Mouse (Mus musculus): ENCODE results near the gene Mrpl33. TPM values are rescaled to one million over a fixed set of nuclear protein-coding genes. Genes with fewer than 3 reads are reported as not detected.
"Not testable (repeated sequence)": the region's sequence is repeated elsewhere in the genome, so short reads cannot be mapped to it uniquely, and the experiment has no call there.

Mrpl33 gene
- polyA plus RNA-seq, 1 experiment from 2014 or later: 232 TPM

DNA sequence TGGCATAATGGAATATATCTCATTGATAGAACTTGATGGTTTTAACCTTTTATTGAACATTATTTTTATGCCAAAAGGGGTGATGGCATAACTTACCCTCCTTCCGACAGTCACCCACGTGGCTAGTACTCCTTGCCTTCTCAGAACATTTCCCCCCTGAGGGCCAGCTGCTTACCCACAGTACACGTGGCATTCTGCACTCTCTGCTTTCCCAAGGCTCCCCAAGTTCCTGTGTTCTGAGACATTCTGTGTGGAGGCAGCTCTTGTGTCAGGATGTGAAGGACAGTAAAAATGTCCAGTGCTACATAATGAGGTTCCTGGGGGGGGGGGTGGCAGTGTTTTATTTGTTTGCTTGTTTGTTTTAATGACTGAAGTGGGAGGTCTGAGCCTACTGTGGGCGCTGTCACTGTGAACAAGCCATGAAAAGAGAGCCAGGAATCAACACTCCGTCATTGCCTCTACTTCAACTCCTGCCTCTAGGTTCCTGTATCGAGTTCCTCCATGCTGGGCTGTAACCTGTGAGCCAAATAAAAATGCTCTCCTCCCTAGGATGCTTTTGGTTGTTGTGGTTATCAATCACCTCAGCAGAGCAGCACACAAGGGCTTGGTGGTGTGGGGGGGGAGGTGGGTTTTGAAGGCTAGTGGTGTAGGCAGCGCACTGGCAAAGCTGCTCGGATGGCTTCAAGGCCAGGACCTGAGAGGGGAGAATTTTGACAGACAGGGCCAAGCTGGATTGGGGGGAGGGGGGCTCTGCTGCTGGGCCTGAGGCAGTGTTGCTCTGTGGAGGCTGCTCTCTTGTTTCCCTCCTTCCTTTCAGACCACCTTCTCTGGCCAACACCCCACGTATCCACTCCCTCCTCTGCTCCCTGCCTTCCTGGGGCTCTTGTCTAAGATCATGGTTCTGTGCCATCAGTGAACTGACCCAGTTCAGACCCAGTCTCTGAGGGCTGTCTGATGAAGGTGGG, 31.1 kb downstream of the Mrpl33 start:
- Histone ChIP-seq H3K27ac (no peak overlapping the region), H3K4me2 (no peak overlapping the region), H3K9ac (no peak overlapping the region), H3K4me1 (no peaks in the 10 kb centered on the region), H3K27me3 (replicated peaks) (no peaks in the 10 kb centered on the region), H3K36me3 (peaks cover 21% of the 10 kb centered on the region), H3K4me3 (no peak overlapping the region), H3K9me3 (replicated peaks) (no peaks in the 10 kb centered on the region)
- ATAC-seq: no peak
- WGBS (ENCODE audit: insufficient replicate concordance): 71% methylated on average over 9 of the region's 9 CpGs

GRCm38 (mm10) chr5:31628555-31628954, 31.8 kb downstream of the Mrpl33 start:
- Histone ChIP-seq H3K4me3 (no peak overlapping the region), H3K27ac (no peak overlapping the region), H3K4me1 (no peaks in the 10 kb centered on the region), H3K36me3 (peaks cover 18% of the 10 kb centered on the region), H3K4me2 (no peak overlapping the region), H3K27me3 (replicated peaks) (no peaks in the 10 kb centered on the region), H3K9ac (no peak overlapping the region), H3K9me3 (replicated peaks) (no peaks in the 10 kb centered on the region)
- WGBS (ENCODE audit: insufficient replicate concordance): 81% methylated on average over 8 of the region's 8 CpGs
- no peak for ATAC-seq

- peaks cover 16% of the 10 kb centered on the region; the same call in 1 of the 2 replicates for H3K36me3 ChIP-seq
- no peak overlapping the region for H3K4me2 ChIP-seq
- no peak for ATAC-seq
- no peaks in the 10 kb centered on the region for H3K9me3 ChIP-seq (replicated peaks)
- H3K4me3 ChIP-seq: no peak overlapping the region
- no peaks in the 10 kb centered on the region for H3K27me3 ChIP-seq (replicated peaks)
- no peaks in the 10 kb centered on the region for H3K4me1 ChIP-seq
- H3K9ac ChIP-seq: no peak overlapping the region
- 71% methylated on average over 5 of the region's 5 CpGs for WGBS (ENCODE audit: insufficient replicate concordance)
- no peak overlapping the region for H3K27ac ChIP-seq
These were observed 33.3 kb downstream of the Mrpl33 start for GRCm38 (mm10) chr5:31630064-31630463.

DNA sequence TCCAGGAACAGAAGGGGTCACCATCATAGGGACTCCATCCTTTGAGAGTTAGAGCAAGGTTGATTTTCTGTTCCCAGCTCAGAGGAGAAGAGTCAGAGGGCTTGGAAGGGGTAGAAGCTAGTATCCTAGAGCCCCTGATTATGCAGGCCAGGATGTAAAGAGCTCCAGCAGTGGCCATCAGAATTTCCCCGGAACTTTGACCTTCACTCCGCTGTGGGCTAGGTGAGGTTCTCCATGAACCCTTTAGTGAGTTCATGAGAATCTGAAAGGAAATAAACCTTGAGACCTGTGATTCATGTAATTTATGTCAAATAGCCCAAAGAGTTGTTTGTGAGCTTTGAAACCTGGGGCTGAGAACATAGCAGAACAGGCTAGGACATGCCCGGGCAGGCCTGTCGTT, 34.4 kb downstream of the Mrpl33 start:
- not testable (repeated sequence) for H3K4me1 ChIP-seq; ATAC-seq; H3K4me2 ChIP-seq; H3K9ac ChIP-seq; H3K9me3 ChIP-seq (replicated peaks); H3K4me3 ChIP-seq; H3K27me3 ChIP-seq (replicated peaks); H3K27ac ChIP-seq
- WGBS (ENCODE audit: insufficient replicate concordance): 86% methylated on average over 4 of the region's 4 CpGs
- peaks cover 15% of the 10 kb centered on the region; the same call in 1 of the 2 replicates for H3K36me3 ChIP-seq

DNA sequence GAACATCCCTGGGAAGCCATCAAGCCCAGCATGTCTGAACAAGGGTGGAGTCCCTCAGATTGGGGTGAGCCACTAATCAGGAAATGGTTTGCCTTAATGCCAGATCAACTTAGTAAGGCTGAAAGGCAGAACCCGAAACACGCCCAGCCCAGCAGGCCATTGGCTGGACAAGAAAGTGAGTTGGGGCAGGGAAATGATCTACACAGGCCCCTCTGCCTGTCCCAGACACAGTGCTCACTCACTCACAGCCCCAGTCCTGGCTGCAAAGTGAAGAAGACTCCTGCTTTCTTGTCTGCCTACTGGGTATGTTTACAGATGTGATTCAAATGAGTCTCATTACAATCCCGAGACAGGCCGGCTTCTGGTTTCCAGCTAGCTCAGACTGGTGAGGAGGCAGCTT, 37.4 kb downstream of the Mrpl33 start:
- no peak overlapping the region for H3K4me2 ChIP-seq
- H3K9me3 ChIP-seq (replicated peaks): no peaks in the 10 kb centered on the region
- no peak overlapping the region for H3K4me3 ChIP-seq
- H3K27me3 ChIP-seq (replicated peaks): no peaks in the 10 kb centered on the region
- H3K4me1 ChIP-seq: peaks cover 14% of the 10 kb centered on the region; the same call in 1 of the 2 replicates
- no peak overlapping the region for H3K27ac ChIP-seq
- 72% methylated on average over 4 of the region's 4 CpGs for WGBS (ENCODE audit: insufficient replicate concordance)
- no peak overlapping the region for H3K9ac ChIP-seq
- H3K36me3 ChIP-seq: peaks cover 10% of the 10 kb centered on the region
- no peak for ATAC-seq

DNA sequence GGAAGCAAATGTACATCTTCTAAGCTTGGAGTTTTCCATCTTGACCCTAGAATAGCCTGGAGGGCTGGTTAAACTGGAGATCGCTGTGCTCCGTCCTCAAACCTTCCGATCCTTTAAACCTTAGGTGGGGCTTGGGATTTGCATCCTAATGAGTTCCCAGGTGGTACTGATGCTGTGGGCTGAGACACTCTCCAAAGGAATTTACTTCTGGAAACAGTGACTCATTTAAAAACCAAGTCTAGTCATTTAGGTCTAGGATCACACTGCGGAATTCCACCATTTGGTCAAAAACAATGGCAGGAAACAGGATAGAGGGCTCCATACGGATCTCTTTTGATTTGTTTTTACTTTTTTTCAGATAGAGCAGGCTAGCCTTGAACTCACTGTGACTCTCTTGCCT, 37.9 kb downstream of the Mrpl33 start:
- ATAC-seq: no peak

DNA sequence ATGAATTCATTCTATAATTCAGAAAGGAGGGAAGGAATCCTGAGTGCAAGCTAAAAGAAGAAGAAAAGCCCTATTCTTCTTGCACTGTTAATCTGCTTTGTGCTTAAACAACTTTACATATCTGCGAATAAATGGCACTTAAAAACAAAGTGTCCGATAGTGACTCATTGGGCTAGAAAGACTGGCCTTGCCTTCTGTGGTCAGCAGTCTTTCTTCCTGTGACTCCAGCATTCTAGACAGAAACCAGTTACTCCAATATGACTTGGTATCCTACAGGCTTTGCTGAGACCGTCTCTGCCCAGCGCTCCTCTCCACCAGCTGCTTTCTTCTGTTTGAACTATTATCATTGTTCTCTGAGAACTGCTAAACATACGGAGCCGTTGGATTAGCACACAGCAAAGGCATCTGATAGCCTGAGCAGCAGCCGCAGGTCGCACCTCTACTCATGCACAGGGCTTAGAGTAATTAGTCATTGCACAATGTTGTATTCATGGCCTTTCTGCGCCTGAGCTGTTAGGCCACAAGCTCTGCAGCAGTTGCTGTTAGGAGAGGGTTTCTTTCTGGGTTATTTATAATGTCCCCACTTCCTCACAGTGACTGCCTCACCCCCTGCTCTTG, 40.0 kb downstream of the Mrpl33 start:
- H3K27ac ChIP-seq: 0 out of 2 replicates have a peak overlapping the region, but pooled peaks have one; percentile 22

More for the DNA sequence above, 37.9 kb downstream of the Mrpl33 start:
- Histone ChIP-seq H3K27me3 (replicated peaks) (no peaks in the 10 kb centered on the region), H3K4me1 (peaks cover 14% of the 10 kb centered on the region; the same call in 1 of the 2 replicates), H3K9me3 (replicated peaks) (no peaks in the 10 kb centered on the region), H3K27ac (no peak overlapping the region), H3K4me2 (no peak overlapping the region), H3K4me3 (no peak overlapping the region), H3K36me3 (peaks cover 10% of the 10 kb centered on the region), H3K9ac (no peak overlapping the region)
- 79% methylated on average over 5 of the region's 5 CpGs for WGBS (ENCODE audit: insufficient replicate concordance)

DNA sequence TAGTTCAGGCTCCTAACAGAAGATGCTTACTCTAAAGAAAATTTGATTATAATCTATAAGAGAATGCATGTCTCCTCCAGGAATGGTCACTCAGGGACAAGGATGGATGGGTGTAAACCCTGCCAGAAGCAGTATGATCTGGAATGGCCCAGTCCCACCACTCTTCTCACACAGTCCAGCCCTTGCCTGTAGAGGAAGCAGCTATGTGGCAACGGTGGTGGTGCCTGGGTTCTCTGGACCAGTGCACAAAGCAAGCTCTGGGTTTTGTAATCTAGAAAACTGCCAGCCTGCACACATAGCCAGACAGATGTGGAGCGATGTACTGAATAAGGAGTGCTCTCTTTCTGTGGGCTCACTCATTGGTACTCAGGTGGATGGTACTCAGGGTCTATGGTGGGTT, 43.8 kb downstream of the Mrpl33 start:
- Histone ChIP-seq H3K4me3 (no peak overlapping the region), H3K36me3 (peaks cover 9% of the 10 kb centered on the region), H3K4me1 (peaks cover 14% of the 10 kb centered on the region; the same call in 1 of the 2 replicates), H3K27ac (no peak overlapping the region), H3K9ac (no peak overlapping the region), H3K9me3 (replicated peaks) (no peaks in the 10 kb centered on the region), H3K4me2 (no peak overlapping the region), H3K27me3 (replicated peaks) (no peaks in the 10 kb centered on the region)
- WGBS (ENCODE audit: insufficient replicate concordance): 61% methylated on average over 2 of the region's 2 CpGs
- no peak for ATAC-seq

More for the DNA sequence above, 40.0 kb downstream of the Mrpl33 start:
- Histone ChIP-seq H3K9me3 (replicated peaks) (no peaks in the 10 kb centered on the region), H3K4me1 (peaks cover 14% of the 10 kb centered on the region; the same call in 1 of the 2 replicates), H3K27me3 (replicated peaks) (no peaks in the 10 kb centered on the region), H3K4me3 (no peak overlapping the region), H3K4me2 (no peak overlapping the region), H3K9ac (no peak overlapping the region), H3K36me3 (peaks cover 10% of the 10 kb centered on the region)
- WGBS (ENCODE audit: insufficient replicate concordance): 39% methylated on average over 9 of the region's 9 CpGs
- ATAC-seq: no peak

DNA sequence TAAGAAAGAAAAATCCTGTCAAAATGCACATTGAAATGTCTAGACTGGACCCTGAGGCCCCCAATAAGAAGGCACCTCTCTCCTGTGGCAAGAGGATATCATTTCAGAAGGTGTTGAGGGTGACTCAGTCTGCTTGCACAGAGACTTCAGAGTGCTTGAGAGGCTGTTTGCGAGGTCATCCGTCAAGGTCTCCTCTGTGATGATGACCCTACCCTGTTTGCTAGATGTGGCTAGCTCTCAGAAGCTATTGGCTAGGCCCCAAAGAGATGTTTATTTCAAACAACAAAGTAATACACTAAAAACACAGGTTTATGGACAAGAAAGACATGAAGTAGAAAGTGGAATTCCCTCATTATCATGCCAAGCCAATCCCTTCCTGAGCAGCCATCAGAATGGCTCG, 45.6 kb downstream of the Mrpl33 start:
- Histone ChIP-seq H3K4me3 (no peak overlapping the region), H3K27ac (no peak overlapping the region), H3K9me3 (replicated peaks) (no peaks in the 10 kb centered on the region), H3K36me3 (peaks cover 9% of the 10 kb centered on the region), H3K4me1 (no peaks in the 10 kb centered on the region), H3K27me3 (replicated peaks) (no peaks in the 10 kb centered on the region), H3K4me2 (no peak overlapping the region), H3K9ac (no peak overlapping the region)
- ATAC-seq: no peak
- 76% methylated on average over 3 of the region's 3 CpGs for WGBS (ENCODE audit: insufficient replicate concordance)

GRCm38 (mm10) chr5:31644272-31644671, 47.5 kb downstream of the Mrpl33 start:
- Histone ChIP-seq H3K4me1 (no peaks in the 10 kb centered on the region), H3K27ac (no peak overlapping the region), H3K36me3 (peaks cover 14% of the 10 kb centered on the region), H3K4me3 (no peak overlapping the region), H3K9ac (no peak overlapping the region), H3K9me3 (replicated peaks) (no peaks in the 10 kb centered on the region), H3K4me2 (no peak overlapping the region), H3K27me3 (replicated peaks) (no peaks in the 10 kb centered on the region)
- 60% methylated on average over 4 of the region's 4 CpGs for WGBS (ENCODE audit: insufficient replicate concordance)
- no peak for ATAC-seq

- no peak overlapping the region for H3K27ac ChIP-seq
- no peaks in the 10 kb centered on the region for H3K9me3 ChIP-seq (replicated peaks)
- ATAC-seq: no peak
- H3K36me3 ChIP-seq: peaks cover 19% of the 10 kb centered on the region
- H3K4me2 ChIP-seq: no peak overlapping the region
- H3K4me3 ChIP-seq: no peak overlapping the region
- WGBS (ENCODE audit: insufficient replicate concordance): 79% methylated on average over 6 of the region's 6 CpGs
- no peaks in the 10 kb centered on the region for H3K4me1 ChIP-seq
- no peak overlapping the region for H3K9ac ChIP-seq
- no peaks in the 10 kb centered on the region for H3K27me3 ChIP-seq (replicated peaks)
These were observed 48.1 kb downstream of the Mrpl33 start for GRCm38 (mm10) chr5:31644847-31645246.

DNA sequence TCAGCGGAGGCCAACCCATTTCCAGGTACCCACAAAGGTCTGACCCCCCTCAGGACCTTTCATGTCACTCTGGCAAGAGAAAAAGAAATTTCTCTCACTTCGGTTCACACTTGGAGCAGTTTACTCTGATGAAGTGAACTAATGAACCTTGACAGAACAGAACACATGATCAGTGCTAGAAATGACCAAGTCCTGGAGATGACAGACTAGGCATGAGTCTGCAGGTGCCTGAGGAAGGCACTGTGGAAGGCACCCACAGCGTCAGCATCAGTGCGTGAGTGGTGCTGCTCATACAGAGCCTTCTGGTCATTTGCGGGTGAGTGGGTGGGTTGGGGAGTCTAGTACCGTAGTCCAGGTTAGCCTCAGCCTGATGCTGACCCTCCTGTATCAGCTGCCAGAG, 49.1 kb downstream of the Mrpl33 start:
- ATAC-seq: no peak

More for the DNA sequence above, 49.1 kb downstream of the Mrpl33 start:
- WGBS (ENCODE audit: insufficient replicate concordance): 87% methylated on average over 6 of the region's 6 CpGs
- Histone ChIP-seq H3K4me1 (no peaks in the 10 kb centered on the region), H3K4me3 (no peak overlapping the region), H3K9me3 (replicated peaks) (no peaks in the 10 kb centered on the region), H3K27me3 (replicated peaks) (no peaks in the 10 kb centered on the region), H3K36me3 (peaks cover 25% of the 10 kb centered on the region), H3K4me2 (no peak overlapping the region), H3K27ac (no peak overlapping the region), H3K9ac (no peak overlapping the region)
